ENCODE assay signal across 8 mouse cellular contexts in the genomic region with DNA sequence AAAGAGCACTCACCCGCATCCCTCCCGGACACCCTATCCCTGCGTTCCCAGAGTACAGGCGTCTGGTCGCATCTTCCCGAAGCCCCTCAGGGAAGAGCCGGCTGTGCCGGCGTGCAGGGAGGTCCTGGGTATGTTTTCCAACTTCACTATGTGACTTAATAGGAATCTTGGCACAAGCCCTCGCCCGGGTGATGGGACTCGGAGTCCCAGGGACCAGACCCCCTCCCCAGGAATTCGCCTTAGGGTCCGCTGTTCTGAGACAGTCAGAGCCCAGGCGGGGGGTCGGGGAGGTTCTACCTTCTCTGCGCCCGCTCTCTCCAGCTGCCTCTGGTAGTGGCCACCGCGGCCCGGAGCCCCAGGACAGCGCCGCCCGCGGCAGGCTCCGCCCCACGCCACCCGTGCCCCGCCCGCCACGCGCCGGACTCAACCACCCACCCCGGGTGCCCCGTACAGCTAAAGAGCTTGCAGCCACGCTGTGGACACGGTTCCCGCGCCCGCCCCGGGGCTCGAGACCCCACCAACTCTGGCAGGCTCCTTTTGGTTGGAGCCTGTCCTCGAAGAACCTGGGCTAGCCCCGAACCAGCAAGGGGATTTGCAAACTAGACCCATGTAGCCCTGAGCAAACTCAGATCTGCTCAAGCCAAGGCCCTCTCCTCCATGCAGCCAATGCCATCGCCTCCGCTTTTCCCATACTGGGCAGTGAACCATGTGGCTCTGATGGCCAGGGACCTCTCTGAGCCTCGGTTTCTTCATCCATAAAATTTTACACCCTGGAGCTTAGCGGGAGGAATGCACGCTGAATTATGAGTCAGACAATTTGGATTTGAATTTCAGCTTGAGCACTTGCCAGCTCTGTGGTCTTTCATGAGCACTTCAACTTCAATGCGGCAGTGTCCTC. TPM values are rescaled to one million over a fixed set of nuclear protein-coding genes. Genes with fewer than 3 reads are reported as not detected.
DNase-seq lines count a peak whose midpoint lies in the region; ATAC-seq and TF ChIP-seq lines count a peak whose summit lies in the region.

A gene (minus strand): TSS at position 394 of the 898 bp plus-strand sequence.

- H3K27ac ChIP-seq in hindbrain, embryonic 12.5 days: no peak within 1 kb of the TSS
- peak within 1 kb of the TSS; percentile 91 for H3K27ac ChIP-seq in limb, embryonic 15.5 days
- no peak within 1 kb of the TSS for H3K27ac ChIP-seq in midbrain, embryonic 14.5 days (replicated peaks; ENCODE audit: low read depth, low read length)
- H3K27ac ChIP-seq in stomach, postnatal 0 days (replicated peaks): peak within 1 kb of the TSS; percentile 97

- no peaks in the 10 kb centered on the region for H3K9me3 ChIP-seq in hindbrain, embryonic 12.5 days (replicated peaks)
- no peaks in the 10 kb centered on the region for H3K9me3 ChIP-seq in limb, embryonic 15.5 days
- no peaks in the 10 kb centered on the region for H3K9me3 ChIP-seq in midbrain, embryonic 14.5 days (ENCODE audit: control insufficient read depth, low read length)
- no peaks in the 10 kb centered on the region for H3K9me3 ChIP-seq in stomach, postnatal 0 days (ENCODE audit: control insufficient read depth, low read length)

- DNase-seq in right cerebral cortex, postnatal 25 days: peak; percentile 44
- no peak for DNase-seq in right cerebral cortex, postnatal 14 days
- peak; percentile 61 for DNase-seq in cerebellum, adult 9-10 months
- peak; percentile 51 for DNase-seq in forelimb bud, embryonic 11.5 days (ENCODE audit: low read depth, low spot score)
- DNase-seq in midbrain, embryonic 14.5 days: peak; percentile 65
- peak; percentile 83 for DNase-seq in stomach, postnatal 0 days (ENCODE audit: low spot score)

- peak; percentile 70 for ATAC-seq in hindbrain, embryonic 12.5 days (ENCODE audit: low FRiP score)
- ATAC-seq in limb, embryonic 15.5 days (ENCODE audit: insufficient number of reproducible peaks, low FRiP score, low TSS enrichment, low read depth): peak; percentile 66
- ATAC-seq in midbrain, embryonic 14.5 days (ENCODE audit: low FRiP score, low TSS enrichment): peak; percentile 57
- peak; percentile 79 for ATAC-seq in stomach, postnatal 0 days (ENCODE audit: low FRiP score, low TSS enrichment)

- H3K4me1 ChIP-seq in hindbrain, embryonic 12.5 days: peaks cover 28% of the 10 kb centered on the region
- H3K4me1 ChIP-seq in limb, embryonic 15.5 days: peaks cover 55% of the 10 kb centered on the region
- H3K4me1 ChIP-seq in midbrain, embryonic 14.5 days (ENCODE audit: control insufficient read depth, insufficient read depth, low read length): peaks cover 11% of the 10 kb centered on the region; the same call in 1 of the 2 replicates
- peaks cover 5% of the 10 kb centered on the region for H3K4me1 ChIP-seq in stomach, postnatal 0 days (replicated peaks; ENCODE audit: control insufficient read depth, insufficient read depth)

- H3K27me3 ChIP-seq in hindbrain, embryonic 12.5 days: peaks cover 21% of the 10 kb centered on the region
- H3K27me3 ChIP-seq in limb, embryonic 15.5 days: no peaks in the 10 kb centered on the region
- H3K27me3 ChIP-seq in midbrain, embryonic 14.5 days (ENCODE audit: control insufficient read depth, insufficient read depth, low read length): no peaks in the 10 kb centered on the region
- H3K27me3 ChIP-seq in stomach, postnatal 0 days (ENCODE audit: control insufficient read depth, insufficient read depth, low read length): no peaks in the 10 kb centered on the region

- peak within 1 kb of the TSS; percentile 70 for H3K4me2 ChIP-seq in hindbrain, embryonic 12.5 days (replicated peaks)
- H3K4me2 ChIP-seq in limb, embryonic 15.5 days: peak within 1 kb of the TSS; percentile 93
- H3K4me2 ChIP-seq in midbrain, embryonic 14.5 days (ENCODE audit: low read length): peak within 1 kb of the TSS; percentile 71
- H3K4me2 ChIP-seq in stomach, postnatal 0 days (replicated peaks; ENCODE audit: low read depth): peak within 1 kb of the TSS; percentile 83

- no peak for TF ChIP-seq EP300 in stomach, postnatal 0 days (optimal IDR thresholded peaks at IDR 0.05)

- 5% methylated on average over 48 of the region's 50 CpGs for WGBS in hindbrain, embryonic 12.5 days
- WGBS in limb, embryonic 15.5 days: 3% methylated on average over 50 of the region's 50 CpGs
- WGBS in midbrain, embryonic 14.5 days: 4% methylated on average over 50 of the region's 50 CpGs
- 3% methylated on average over 42 of the region's 50 CpGs for WGBS in stomach, postnatal 0 days

- peak within 1 kb of the TSS; percentile 52 for H3K9ac ChIP-seq in hindbrain, embryonic 12.5 days
- peak within 1 kb of the TSS; percentile 29 for H3K9ac ChIP-seq in limb, embryonic 15.5 days
- peak within 1 kb of the TSS; percentile 48; the same call in 1 of the 2 replicates for H3K9ac ChIP-seq in midbrain, embryonic 14.5 days (replicated peaks; ENCODE audit: low read length)
- H3K9ac ChIP-seq in stomach, postnatal 0 days (ENCODE audit: low read length): peak within 1 kb of the TSS; percentile 67

- H3K36me3 ChIP-seq in hindbrain, embryonic 12.5 days: no peaks in the 10 kb centered on the region
- no peaks in the 10 kb centered on the region for H3K36me3 ChIP-seq in limb, embryonic 15.5 days
- no peaks in the 10 kb centered on the region for H3K36me3 ChIP-seq in midbrain, embryonic 14.5 days (ENCODE audit: control insufficient read depth, insufficient read depth, low read length)
- H3K36me3 ChIP-seq in stomach, postnatal 0 days (ENCODE audit: control insufficient read depth, insufficient read depth, low read length): no peaks in the 10 kb centered on the region

- TF ChIP-seq CTCF in stomach, postnatal 0 days (IDR thresholded peaks at IDR 0.05; ENCODE audit: low read depth): peak; percentile 28; the same call in 1 of the 2 replicates

- peak within 1 kb of the TSS; percentile 34 for H3K4me3 ChIP-seq in hindbrain, embryonic 12.5 days
- peak within 1 kb of the TSS; percentile 48 for H3K4me3 ChIP-seq in limb, embryonic 15.5 days
- peak within 1 kb of the TSS; percentile 33 for H3K4me3 ChIP-seq in midbrain, embryonic 14.5 days (replicated peaks; ENCODE audit: low read depth, low read length)
- peak within 1 kb of the TSS; percentile 50 for H3K4me3 ChIP-seq in stomach, postnatal 0 days (ENCODE audit: low read depth, low read length)

RNA-seq across cellular contexts. Expression of the gene that starts here (rescaled TPM):
- 0.65 and 1.2 TPM in 2 replicates for polyA plus RNA-seq in hindbrain, embryonic 12.5 days (2016; fragmentation: Nextera tagmentation; extraction: Ambion mirVana)
- polyA plus RNA-seq in limb, embryonic 15.5 days (2015; fragmentation: Nextera tagmentation; extraction: Ambion mirVana): 5.4 and 11.2 TPM in 2 replicates
- polyA plus RNA-seq in midbrain, embryonic 14.5 days (2014; fragmentation: Nextera tagmentation; extraction: Ambion mirVana): 0.80 and 1.1 TPM in 2 replicates
- polyA plus RNA-seq in stomach, postnatal 0 days (2015; fragmentation: Nextera tagmentation; extraction: Ambion mirVana): 9.4 and 10.4 TPM in 2 replicates

Comparison
In these comparisons a context has a peak if more than half of its experiments do, and no peak if none do; other contexts are left out.
1. H3K27ac ChIP-seq: peak in limb, embryonic 15.5 days (single experiment) and stomach, postnatal 0 days (single experiment); none in hindbrain, embryonic 12.5 days (single experiment) and midbrain, embryonic 14.5 days (single experiment).
2. Peak in every context shown above with its lines, with median percentiles within 50 percentile points of each other: ATAC-seq, H3K4me2 ChIP-seq, H3K4me3 ChIP-seq and H3K9ac ChIP-seq.